Mouse (Mus musculus) midbrain, embryonic 14.5 days (tissue): ENCODE measurements around the gene Ikbke. TPM values are rescaled to one million over a fixed set of nuclear protein-coding genes. Genes with fewer than 3 reads are reported as not detected.

Source experiments
- ATAC-seq: fragments of 200-750 bp; cut with Nextera tagmentation; 2 replicates; pipeline ENCODE4 v1.8.0; 2017; ENCODE audit warnings: moderate number of reproducible peaks, moderate library complexity; ENCODE audit not compliant: low FRiP score, low TSS enrichment
- DNase-seq: peaks from one replicate; pipeline ENCODE4 v3.0.0-alpha.2; 2015
- H3K27ac ChIP-seq: fragments of 300-500 bp; sonication (generic); replicated peaks from 2 replicates; pipeline ENCODE4 v1.5.1; 2014; ENCODE audit warnings: mild to moderate bottlenecking, low read depth, low read length, moderate library complexity
- H3K27me3 ChIP-seq: fragments of 300-500 bp; sonication (generic); 2 replicates; pipeline ENCODE4 v1.6.1; 2014; ENCODE audit warnings: low read length, control low read depth, mixed read lengths; ENCODE audit not compliant: control insufficient read depth, insufficient read depth
- H3K36me3 ChIP-seq: fragments of 300-500 bp; sonication (generic); 2 replicates; pipeline ENCODE4 v1.6.1; 2014; ENCODE audit warnings: low read length, control low read depth; ENCODE audit not compliant: control insufficient read depth, insufficient read depth
- H3K4me1 ChIP-seq: fragments of 300-500 bp; sonication (generic); 2 replicates; pipeline ENCODE4 v1.6.1; 2014; ENCODE audit warnings: mild to moderate bottlenecking, antibody characterized with exemption, low read length, control low read depth; ENCODE audit not compliant: control insufficient read depth, insufficient read depth
- H3K4me2 ChIP-seq: fragments of 300-500 bp; sonication (generic); 2 replicates; pipeline ENCODE4 v1.6.1; 2014; ENCODE audit warnings: mild to moderate bottlenecking, low read length, moderate library complexity
- H3K4me3 ChIP-seq: fragments of 300-500 bp; sonication (generic); replicated peaks from 2 replicates; pipeline ENCODE4 v1.5.1; 2014; ENCODE audit warnings: low read depth, low read length
- H3K9ac ChIP-seq: fragments of 300-500 bp; sonication (generic); replicated peaks from 2 replicates; pipeline ENCODE4 v1.6.1; 2014; ENCODE audit warnings: mild to moderate bottlenecking, low read length, moderate library complexity
- H3K9me3 ChIP-seq: fragments of 300-500 bp; sonication (generic); 2 replicates; pipeline ENCODE4 v1.6.1; 2016; ENCODE audit warnings: low read length, control low read depth, mixed read lengths; ENCODE audit not compliant: control insufficient read depth
- WGBS: fragments of 180-500 bp; shearing (Covaris S2); extraction: QIAGEN DNeasy Blood & Tissue Kit; methylation state at CpG from one replicate; pipeline ENCODE4 v1.1.7; 2014; 5-methylcytosine and 5-hydroxymethylcytosine counted together
- polyA plus RNA-seq: library from polyadenylated mRNA; unstranded; fragments of >200 nt; fragmentation: Nextera tagmentation; extraction: Ambion mirVana; gene quantifications from 2 replicates; pipeline ENCODE4 v1.2.1, GENCODE M21; 2014

Gene Ikbke
- polyA plus RNA-seq, 1 experiment from 2014 or later, result 0.87 TPM

- no peak for DNase-seq
- no peaks in the 10 kb centered on the region for H3K4me1 ChIP-seq
- no peak overlapping the region for H3K9ac ChIP-seq
- no peak overlapping the region for H3K4me2 ChIP-seq
- H3K9me3 ChIP-seq, result no peaks in the 10 kb centered on the region
- peaks cover 27% of the 10 kb centered on the region for H3K36me3 ChIP-seq
- no peak for ATAC-seq
- H3K27ac ChIP-seq, result no peak overlapping the region
- 91% methylated on average over 6 of the region's 6 CpGs for WGBS
- no peaks in the 10 kb centered on the region for H3K27me3 ChIP-seq
- no peak overlapping the region for H3K4me3 ChIP-seq
Observed at GRCm38 (mm10) chr1:131288938-131289337, 9.5 kb upstream of the Ikbke start.

GRCm38 (mm10) chr1:131287267-131287666 is 7.9 kb upstream of the Ikbke start:
- Histone ChIP-seq H3K27me3 (no peaks in the 10 kb centered on the region), H3K9ac (no peak overlapping the region), H3K36me3 (peaks cover 21% of the 10 kb centered on the region), H3K4me1 (no peaks in the 10 kb centered on the region), H3K27ac (no peak overlapping the region), H3K4me2 (no peak overlapping the region), H3K9me3 (no peaks in the 10 kb centered on the region), H3K4me3 (no peak overlapping the region)
- DNase-seq (no peak), ATAC-seq (no peak)
- WGBS, result 76% methylated on average over 2 of the region's 2 CpGs

- H3K36me3 ChIP-seq, result peaks cover 21% of the 10 kb centered on the region
- no peak overlapping the region for H3K9ac ChIP-seq
- H3K27ac ChIP-seq, result no peak overlapping the region
- no peaks in the 10 kb centered on the region for H3K27me3 ChIP-seq
- 87% methylated on average over 5 of the region's 5 CpGs for WGBS
- H3K4me2 ChIP-seq, result no peak overlapping the region
- ATAC-seq (no peak), DNase-seq (no peak)
- no peaks in the 10 kb centered on the region for H3K9me3 ChIP-seq
- H3K4me1 ChIP-seq, result no peaks in the 10 kb centered on the region
- no peak overlapping the region for H3K4me3 ChIP-seq
Observed at GRCm38 (mm10) chr1:131286803-131287202, 7.4 kb upstream of the Ikbke start.

GRCm38 (mm10) chr1:131284616-131285015 is 5.2 kb upstream of the Ikbke start:
- H3K27ac ChIP-seq, result no peak overlapping the region
- ATAC-seq, result no peak
- no peak overlapping the region for H3K9ac ChIP-seq
- no peak for DNase-seq
- no peak overlapping the region for H3K4me3 ChIP-seq
- WGBS, result 81% methylated on average over 4 of the region's 4 CpGs
- no peaks in the 10 kb centered on the region for H3K27me3 ChIP-seq
- H3K9me3 ChIP-seq, result no peaks in the 10 kb centered on the region
- peaks cover 16% of the 10 kb centered on the region for H3K36me3 ChIP-seq
- no peaks in the 10 kb centered on the region for H3K4me1 ChIP-seq
- H3K4me2 ChIP-seq, result no peak overlapping the region

GRCm38 (mm10) chr1:131284167-131284566 is 4.8 kb upstream of the Ikbke start:
- Histone ChIP-seq H3K27me3 (no peaks in the 10 kb centered on the region), H3K4me3 (no peak overlapping the region), H3K4me2 (no peak overlapping the region), H3K9me3 (no peaks in the 10 kb centered on the region), H3K27ac (no peak overlapping the region), H3K36me3 (peaks cover 13% of the 10 kb centered on the region), H3K9ac (no peak overlapping the region), H3K4me1 (no peaks in the 10 kb centered on the region)
- ATAC-seq, result peak; percentile 27; the same call in 1 of the 2 replicates
- whole genome bisulfite sequencing, result 69% methylated on average over 1 of the region's 1 CpGs
- peak; percentile 39 for DNase-seq

GRCm38 (mm10) chr1:131281731-131282130 is 2.3 kb upstream of the Ikbke start:
- no peak for DNase-seq

GRCm38 (mm10) chr1:131280280-131280679 is 874 bp upstream of the Ikbke start:
- no peaks in the 10 kb centered on the region for H3K36me3 ChIP-seq
- H3K4me2 ChIP-seq, result no peak overlapping the region
- H3K4me3 ChIP-seq, result no peak overlapping the region
- ATAC-seq (no peak), DNase-seq (no peak)
- H3K9me3 ChIP-seq, result no peaks in the 10 kb centered on the region
- no peaks in the 10 kb centered on the region for H3K4me1 ChIP-seq
- no peaks in the 10 kb centered on the region for H3K27me3 ChIP-seq
- no peak overlapping the region for H3K27ac ChIP-seq
- H3K9ac ChIP-seq, result no peak overlapping the region
- WGBS, result 61% methylated on average over 3 of the region's 3 CpGs

More at GRCm38 (mm10) chr1:131281731-131282130, 2.3 kb upstream of the Ikbke start:
- no peak overlapping the region for H3K4me2 ChIP-seq
- H3K27ac ChIP-seq, result no peak overlapping the region
- 0 out of 2 replicates have a peak, but pooled peaks cover under 1% of the 10 kb centered on the region for H3K36me3 ChIP-seq
- ATAC-seq, result no peak
- no peaks in the 10 kb centered on the region for H3K4me1 ChIP-seq
- H3K9me3 ChIP-seq, result no peaks in the 10 kb centered on the region
- WGBS, result 63% methylated on average over 4 of the region's 4 CpGs
- no peaks in the 10 kb centered on the region for H3K27me3 ChIP-seq
- H3K4me3 ChIP-seq, result no peak overlapping the region
- no peak overlapping the region for H3K9ac ChIP-seq

GRCm38 (mm10) chr1:131278606-131279455 is 575 bp downstream of the Ikbke start:
- H3K27me3 ChIP-seq, result no peaks in the 10 kb centered on the region
- WGBS, result 56% methylated on average over 8 of the region's 8 CpGs
- no peak overlapping the region for H3K4me3 ChIP-seq
- H3K27ac ChIP-seq, result no peak overlapping the region
- no peak overlapping the region for H3K4me2 ChIP-seq
- no peak overlapping the region for H3K9ac ChIP-seq
- no peak for ATAC-seq
- H3K4me1 ChIP-seq, result no peaks in the 10 kb centered on the region
- no peak for DNase-seq
- H3K36me3 ChIP-seq, result no peaks in the 10 kb centered on the region
- no peaks in the 10 kb centered on the region for H3K9me3 ChIP-seq

GRCm38 (mm10) chr1:131276831-131277230 is 2.6 kb downstream of the Ikbke start:
- Histone ChIP-seq H3K9me3 (no peaks in the 10 kb centered on the region), H3K4me3 (no peak overlapping the region), H3K4me1 (no peaks in the 10 kb centered on the region), H3K27me3 (no peaks in the 10 kb centered on the region), H3K9ac (no peak overlapping the region), H3K36me3 (no peaks in the 10 kb centered on the region), H3K27ac (no peak overlapping the region), H3K4me2 (no peak overlapping the region)
- DNase-seq, result no peak
- no peak for ATAC-seq
